Mouse (Mus musculus) induced T-regulatory cell, adult 2 months (primary cell): ENCODE results near the gene Ptch1.

Experiments
- DNase-seq: peaks from one replicate; pipeline ENCODE4 v3.0.0-alpha.2; 2012; ENCODE audit warnings: low read depth

Gene Ptch1

GRCm38 (mm10) chr13:63563781-63564625 is 9.4 kb downstream of the Ptch1 start:
- peak; percentile 54 for DNase-seq

- DNase-seq = peak; percentile 80
Measured at GRCm38 (mm10) chr13:63562972-63563780, 10.2 kb downstream of the Ptch1 start.

- DNase-seq = no peak
Measured at GRCm38 (mm10) chr13:63562141-63562971, 11.0 kb downstream of the Ptch1 start.

GRCm38 (mm10) chr13:63558297-63558890 is 15.0 kb downstream of the Ptch1 start:
- DNase-seq = no peak

GRCm38 (mm10) chr13:63556431-63556830 is 17.0 kb downstream of the Ptch1 start:
- no peak for DNase-seq

- peak; percentile 51 for DNase-seq
Measured at GRCm38 (mm10) chr13:63555885-63556284, 17.5 kb downstream of the Ptch1 start.

- no peak for DNase-seq
Measured at GRCm38 (mm10) chr13:63554569-63554968, 18.8 kb downstream of the Ptch1 start.

GRCm38 (mm10) chr13:63553436-63553835 is 20.0 kb downstream of the Ptch1 start:
- peak; percentile 26 for DNase-seq

- DNase-seq = peak; percentile 62
Measured at GRCm38 (mm10) chr13:63552291-63552932, 21.0 kb downstream of the Ptch1 start.

- DNase-seq = no peak
Measured at GRCm38 (mm10) chr13:63551552-63552290, 21.7 kb downstream of the Ptch1 start.

- DNase-seq = no peak
Measured at GRCm38 (mm10) chr13:63550367-63550766, 23.0 kb downstream of the Ptch1 start.

GRCm38 (mm10) chr13:63549210-63549609 is 24.2 kb downstream of the Ptch1 start:
- no peak for DNase-seq

GRCm38 (mm10) chr13:63548571-63548970 is 24.8 kb downstream of the Ptch1 start:
- peak; percentile 24 for DNase-seq

- DNase-seq = no peak
Measured at GRCm38 (mm10) chr13:63545291-63545690, 28.1 kb downstream of the Ptch1 start.

GRCm38 (mm10) chr13:63544967-63545253 is 28.5 kb downstream of the Ptch1 start:
- no peak for DNase-seq

- DNase-seq = no peak
Measured at GRCm38 (mm10) chr13:63544119-63544966, 29.1 kb downstream of the Ptch1 start.

GRCm38 (mm10) chr13:63543459-63543858 is 29.9 kb downstream of the Ptch1 start:
- no peak for DNase-seq

- DNase-seq = no peak
Measured at GRCm38 (mm10) chr13:63542796-63543384, 30.5 kb downstream of the Ptch1 start.

- DNase-seq = no peak
Measured at GRCm38 (mm10) chr13:63541510-63541909, 31.9 kb downstream of the Ptch1 start.
